Mouse (Mus musculus): Measurements from ENCODE around the gene Fzd7.
"Not testable (repeated sequence)": the region's sequence is repeated elsewhere in the genome, so short reads cannot be mapped to it uniquely, and the experiment has no call there.

Fzd7 gene

DNA sequence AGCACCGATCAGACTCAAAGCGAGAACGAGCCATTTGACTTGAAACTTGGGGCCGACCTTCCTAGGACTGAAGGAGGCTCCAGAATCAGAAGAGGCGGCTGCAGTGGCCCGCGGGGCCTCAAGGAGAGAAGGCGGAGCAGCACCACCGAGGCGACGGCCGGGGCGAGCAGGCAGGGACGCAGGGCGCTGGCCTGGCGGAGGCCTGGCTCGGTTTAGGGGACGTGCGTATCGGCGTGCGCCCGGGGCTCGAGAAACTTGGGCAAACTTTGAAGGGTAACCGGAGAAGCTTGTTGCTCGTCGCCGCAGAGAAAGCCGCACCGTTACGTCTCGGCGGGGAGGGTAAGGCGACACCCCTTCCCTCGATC is at the start of gene Fzd7:
Gene Fzd7, plus strand, starts transcription at position 94 of the 365 bp plus-strand sequence.
- in situ Hi-C loops (cut with MseI, MboI): no loop called here

DNA sequence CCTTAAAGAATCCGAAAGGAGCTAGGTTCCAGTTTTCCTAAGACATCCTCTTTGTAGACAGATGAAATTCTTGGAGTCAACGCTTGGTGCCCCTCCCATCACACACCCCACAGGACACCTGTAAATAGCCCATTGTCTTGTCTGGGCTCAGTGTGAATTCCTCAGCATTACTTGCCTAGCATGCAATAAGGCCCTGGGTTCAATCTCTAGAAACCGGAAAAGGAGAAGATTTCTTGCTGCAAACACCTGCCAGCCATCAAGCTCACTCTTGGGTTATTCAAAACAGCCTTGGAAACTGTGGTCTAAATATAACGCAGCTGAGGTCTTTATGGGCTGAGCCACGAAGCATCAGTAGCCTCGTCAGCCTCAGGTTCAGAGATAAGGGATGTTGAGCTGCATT is 48.9 kb upstream of the Fzd7 start:
- in situ Hi-C loops (cut with MseI, MboI): no loop called here

DNA sequence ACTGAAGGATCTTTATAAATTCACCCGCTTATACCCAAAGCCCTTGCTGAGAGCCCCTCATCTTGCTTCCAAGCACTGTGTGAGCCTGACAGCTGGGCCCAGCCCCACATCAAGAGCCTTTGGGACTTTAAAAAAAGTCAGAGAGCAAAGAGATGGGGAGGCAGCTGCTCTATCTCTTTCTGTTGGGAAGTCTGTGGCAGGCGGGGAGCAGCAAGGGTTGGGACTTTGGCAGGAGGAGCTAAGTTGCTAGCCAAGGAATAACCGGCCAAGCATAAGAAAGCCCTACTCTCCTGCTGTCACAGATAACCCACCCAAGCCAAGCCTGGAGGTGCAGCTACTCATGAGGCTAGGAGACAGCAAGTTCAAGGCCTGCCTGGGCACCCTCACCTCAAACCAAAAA is 48.2 kb upstream of the Fzd7 start:
- in situ Hi-C loops (cut with MseI, MboI): no loop called here

DNA sequence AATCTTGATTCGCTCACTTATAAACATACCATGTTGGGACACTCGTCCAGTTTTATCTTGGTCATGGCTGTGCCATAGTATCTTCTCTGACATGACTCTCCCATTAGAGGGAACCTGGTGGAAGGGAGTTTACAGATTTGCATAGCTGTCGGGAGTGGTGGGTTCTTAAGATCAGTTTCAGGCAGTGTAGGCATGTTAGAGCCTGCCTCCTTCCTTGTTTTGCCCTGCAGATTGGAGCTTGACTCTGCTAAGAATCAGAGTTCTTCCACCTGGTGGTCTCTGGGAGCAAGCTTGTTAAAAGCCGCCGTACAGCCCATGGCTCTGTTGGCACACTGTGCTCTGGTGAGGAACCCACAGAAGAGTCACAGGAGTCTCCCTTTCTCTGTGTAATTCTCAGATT is 47.0 kb upstream of the Fzd7 start:
- in situ Hi-C loops (cut with MseI, MboI): no loop called here

DNA sequence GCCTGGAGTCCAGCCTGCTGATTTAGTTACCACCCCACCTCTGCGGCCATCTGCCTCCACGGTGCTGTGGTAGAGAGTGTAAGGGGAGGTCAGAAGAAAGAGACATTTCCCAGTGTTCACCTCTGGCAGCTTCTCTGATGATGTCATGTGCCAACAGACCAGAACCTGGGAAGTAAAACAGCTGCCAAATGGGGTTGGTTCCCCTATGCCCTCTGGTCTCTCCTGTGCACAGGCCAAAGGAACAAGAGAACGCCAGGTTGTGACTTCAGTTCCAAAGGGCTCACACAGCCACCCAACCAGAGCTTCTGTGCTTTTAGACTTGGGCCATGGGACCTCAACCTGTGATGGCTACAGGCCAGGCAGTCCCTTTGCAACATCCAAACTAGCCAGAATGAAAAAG is 45.9 kb upstream of the Fzd7 start:
- in situ Hi-C loops (cut with MseI, MboI): no loop called here

DNA sequence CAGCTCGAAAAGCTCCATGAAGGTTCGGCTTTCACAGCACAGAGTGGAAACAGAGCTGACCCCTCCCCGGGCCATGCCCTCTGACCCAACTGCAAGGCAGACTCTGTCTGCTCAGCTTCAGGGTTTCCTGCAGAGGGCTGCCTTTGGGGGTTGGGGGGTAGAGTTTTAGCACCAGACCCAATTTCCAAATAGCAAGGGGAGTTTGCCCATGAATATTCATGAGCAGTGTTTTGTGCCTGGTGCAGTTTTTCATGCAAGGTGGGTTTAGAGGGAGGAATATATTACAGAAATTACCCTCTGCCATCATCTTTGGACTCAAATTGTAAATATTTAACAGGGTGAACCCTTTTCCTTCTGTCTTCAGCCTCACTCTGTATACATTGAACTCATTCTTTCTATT is 44.3 kb upstream of the Fzd7 start:
- in situ Hi-C loops (cut with MseI, MboI): no loop called here

DNA sequence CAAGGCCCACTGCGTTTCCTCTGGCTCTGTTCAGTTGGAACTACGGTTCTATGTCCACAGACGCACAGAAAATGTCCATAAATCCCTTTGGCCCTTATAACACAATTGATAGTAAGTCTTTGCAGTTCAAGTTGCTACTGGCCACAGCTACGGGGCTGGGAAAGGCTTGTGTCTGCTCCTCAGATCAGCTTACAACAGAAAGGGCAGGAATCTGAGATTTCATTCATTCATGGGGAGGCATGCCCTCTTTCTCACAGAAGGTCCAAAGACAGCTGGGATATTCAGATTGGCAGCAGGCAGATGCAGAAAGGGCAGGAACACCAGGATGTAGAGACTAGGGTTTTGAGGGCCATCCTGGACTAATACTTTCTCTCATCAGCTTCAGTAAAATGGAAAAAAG is 43.9 kb upstream of the Fzd7 start:
- in situ Hi-C loops (cut with MseI, MboI): no loop called here

DNA sequence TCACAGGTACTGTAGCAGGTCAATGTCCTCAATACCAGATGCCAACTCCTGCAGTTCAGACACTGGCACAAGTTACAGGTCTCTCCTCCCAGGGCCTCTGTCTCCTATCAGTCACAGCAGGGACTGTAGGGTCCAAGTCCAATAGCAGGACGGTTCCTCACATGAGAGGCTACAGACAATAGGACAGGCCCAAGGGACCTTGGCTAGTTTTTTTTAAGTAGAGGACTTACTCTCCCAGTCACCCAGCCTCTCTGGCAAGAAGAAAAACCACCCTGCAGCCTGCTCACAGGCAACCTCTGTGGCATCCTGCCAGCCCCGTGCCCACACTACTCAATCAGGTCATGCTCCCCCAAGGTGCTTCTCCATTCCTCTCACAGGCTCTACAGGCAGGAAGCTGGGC is 43.0 kb upstream of the Fzd7 start:
- in situ Hi-C loops (cut with MseI, MboI): no loop called here

DNA sequence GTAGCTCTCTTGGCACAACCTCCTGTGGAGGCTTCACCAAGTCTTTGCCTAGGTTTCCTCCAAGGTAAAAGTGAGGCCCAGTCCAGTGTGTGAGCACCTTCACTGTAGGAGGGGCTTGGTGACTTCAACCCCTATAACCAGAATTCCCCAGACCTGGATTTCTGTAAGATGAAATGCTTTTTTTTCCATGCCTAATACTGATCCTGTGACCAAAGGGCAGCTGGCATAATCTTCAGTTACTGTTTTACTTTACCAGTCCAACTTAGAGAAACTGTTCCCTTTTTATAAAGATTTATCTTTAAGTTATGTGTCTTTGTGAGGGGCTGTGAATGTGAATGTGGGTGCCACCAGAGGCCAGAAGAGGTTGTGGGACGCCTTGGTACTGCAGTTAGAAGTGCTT is 42.3 kb upstream of the Fzd7 start:
- in situ Hi-C loops (cut with MseI, MboI): no loop called here

DNA sequence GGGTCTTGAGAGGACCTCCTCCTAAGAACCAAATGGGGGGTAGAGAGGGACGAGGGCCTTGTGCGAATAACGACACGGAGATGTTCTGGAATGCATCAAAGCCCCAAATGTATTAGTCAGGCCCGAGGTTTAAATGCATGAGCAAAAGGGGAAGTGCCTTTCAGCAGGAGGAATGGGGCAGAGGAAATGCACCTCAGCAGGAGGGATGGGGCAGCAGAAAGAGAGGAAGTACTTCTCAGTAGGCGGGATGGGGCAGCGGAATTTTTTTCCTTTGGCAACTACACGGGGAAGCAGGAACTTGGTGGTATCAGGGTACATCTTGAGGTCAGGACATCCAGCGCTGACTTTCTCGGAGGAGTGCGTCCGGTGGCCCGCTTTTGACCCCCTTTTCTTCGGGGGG is 39.5 kb upstream of the Fzd7 start:
- in situ Hi-C loops (cut with MseI, MboI): not testable (repeated sequence)

DNA sequence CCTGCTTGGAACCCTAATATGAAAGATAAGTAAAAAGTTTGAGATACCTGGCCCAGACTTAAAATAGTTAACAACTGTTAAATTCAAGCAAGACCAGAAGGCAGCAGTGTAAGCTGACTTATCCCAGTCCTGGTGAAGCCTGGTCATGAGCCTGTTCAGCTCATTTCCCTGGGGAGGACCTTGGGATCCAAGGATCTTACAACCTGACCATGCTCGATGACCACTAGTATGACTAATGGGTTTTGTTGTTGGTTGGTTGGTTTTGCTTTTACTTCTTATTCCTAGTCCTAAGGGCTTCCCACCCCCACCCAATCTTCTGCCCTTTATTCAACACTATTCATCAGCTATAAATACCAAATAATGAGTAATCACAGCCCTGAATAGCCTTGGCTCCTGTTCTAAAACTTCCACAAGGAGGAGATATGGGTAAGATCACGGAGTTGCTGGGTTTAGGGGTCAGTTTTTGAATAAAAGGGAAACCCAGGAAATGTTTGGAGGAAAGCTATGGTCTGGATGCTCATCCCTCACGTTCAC is 38.0 kb upstream of the Fzd7 start:
- in situ Hi-C loops (cut with MseI, MboI): no loop called here

DNA sequence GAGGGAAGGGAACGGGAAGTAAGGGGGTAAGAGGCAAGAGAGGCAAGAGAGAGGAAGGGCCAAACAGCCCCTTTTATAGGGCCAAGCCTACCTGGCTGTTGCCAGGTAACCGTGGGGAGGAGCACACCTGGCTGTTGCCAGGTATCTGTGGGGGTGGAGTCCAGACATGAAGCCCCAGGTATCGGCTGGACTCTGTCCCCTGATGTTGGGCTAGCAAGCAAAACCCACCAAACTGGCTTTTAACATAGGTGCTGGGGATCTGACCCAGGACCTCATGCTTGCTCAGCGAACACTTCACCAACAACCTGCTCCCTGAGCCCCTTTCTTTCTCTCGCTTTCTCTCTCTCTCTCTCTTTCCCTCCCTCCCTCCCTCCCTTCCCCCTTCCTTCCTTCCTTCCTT is 37.0 kb upstream of the Fzd7 start:
- in situ Hi-C loops (cut with MseI, MboI): no loop called here

DNA sequence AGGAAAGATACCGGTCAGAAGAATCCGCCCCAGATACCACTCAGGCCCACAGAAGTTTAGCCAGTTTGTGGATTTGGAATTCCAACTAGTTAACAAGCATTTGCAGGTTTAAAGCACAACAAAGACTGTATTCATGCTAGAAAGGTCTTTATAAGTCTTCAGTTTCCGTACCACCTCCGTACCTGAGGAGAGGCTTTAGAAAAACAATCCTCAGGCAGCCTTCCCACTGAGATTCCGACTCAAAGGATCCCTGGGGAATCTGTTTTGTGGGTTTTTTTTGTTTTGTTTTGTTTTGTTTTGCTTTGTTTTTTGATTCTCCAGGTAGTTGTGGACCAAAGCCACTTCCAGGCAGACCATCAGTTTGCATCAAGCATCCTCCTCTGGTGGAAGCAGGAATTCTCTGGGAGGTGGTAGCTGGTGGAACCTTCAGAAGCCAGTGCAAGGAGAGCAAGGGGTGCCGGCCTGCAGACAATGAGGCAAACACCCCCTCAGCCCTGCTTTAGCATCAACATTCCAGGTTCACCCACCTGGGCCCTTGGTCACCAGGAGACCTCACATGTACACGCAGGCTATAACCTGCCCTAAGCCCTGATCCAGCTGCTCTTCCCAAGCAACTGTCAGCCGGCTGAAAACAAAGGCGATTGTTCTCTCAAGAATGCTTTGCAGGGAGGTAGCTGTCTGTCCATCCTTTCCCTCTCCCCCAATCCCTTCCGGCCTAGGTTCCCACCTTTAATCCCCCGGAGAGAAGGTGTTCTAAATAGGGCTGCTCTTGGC is 33.5 kb upstream of the Fzd7 start:
- in situ Hi-C loops (cut with MseI, MboI): no loop called here

DNA sequence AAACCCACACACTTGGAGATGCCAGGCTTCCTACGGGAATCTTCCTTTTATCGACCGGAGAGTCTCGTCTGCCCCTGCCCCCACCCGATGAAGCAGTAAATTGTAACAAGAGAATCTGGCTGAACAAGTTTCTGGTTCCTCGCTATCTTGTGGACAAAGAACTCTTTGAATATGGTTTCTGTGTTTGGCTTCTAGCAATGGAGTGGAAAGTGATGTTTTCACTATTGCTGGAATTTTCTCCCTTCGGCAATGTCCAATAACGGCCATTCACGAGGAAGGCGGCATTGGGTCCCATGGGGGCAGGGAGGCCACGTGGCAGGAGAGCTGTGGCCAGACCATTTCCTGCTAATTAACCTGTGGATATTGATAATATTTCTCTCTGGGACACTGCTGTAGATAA is 32.8 kb upstream of the Fzd7 start:
- in situ Hi-C loops (cut with MseI, MboI): no loop called here

DNA sequence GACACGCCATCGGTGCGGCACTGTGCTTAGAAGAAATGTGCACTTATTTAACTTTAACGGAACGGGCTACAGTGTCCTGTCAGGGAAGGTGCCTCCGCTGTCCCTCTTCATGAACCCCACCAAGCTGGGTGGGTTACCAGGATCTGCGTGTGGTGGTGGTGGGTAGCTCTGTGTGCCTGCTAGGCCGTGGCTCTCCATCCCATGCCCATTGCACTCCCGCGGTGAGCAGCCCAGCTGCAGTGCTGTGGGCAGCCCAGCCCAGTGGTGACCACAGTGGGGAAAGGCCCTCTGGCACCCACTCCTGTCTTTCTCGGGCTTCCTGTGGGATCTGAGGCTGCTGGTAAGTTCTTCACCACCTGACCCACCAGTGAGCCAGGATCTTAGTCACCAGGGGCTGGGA is 31.3 kb upstream of the Fzd7 start:
- in situ Hi-C loops (cut with MseI, MboI): no loop called here

DNA sequence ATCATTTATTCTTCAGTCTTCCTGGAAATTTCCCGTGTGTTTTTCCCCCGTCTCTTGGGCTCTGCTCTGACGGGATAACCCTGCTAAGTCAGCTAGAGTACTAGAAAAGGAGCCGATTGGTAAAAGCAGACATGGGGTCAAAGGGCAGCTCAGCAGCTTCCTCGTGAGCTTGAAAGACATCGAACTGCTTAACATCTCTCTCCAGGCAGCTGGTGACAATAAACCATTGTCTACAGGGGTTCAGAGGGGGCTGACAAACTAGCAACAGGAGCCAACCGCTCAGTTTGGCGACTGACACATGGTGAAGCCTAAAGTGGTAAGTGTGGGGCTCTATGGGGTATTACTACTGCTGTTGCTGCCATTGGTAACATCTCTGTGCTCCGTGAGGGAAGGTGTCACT is 30.6 kb upstream of the Fzd7 start:
- in situ Hi-C loops (cut with MseI, MboI): no loop called here

DNA sequence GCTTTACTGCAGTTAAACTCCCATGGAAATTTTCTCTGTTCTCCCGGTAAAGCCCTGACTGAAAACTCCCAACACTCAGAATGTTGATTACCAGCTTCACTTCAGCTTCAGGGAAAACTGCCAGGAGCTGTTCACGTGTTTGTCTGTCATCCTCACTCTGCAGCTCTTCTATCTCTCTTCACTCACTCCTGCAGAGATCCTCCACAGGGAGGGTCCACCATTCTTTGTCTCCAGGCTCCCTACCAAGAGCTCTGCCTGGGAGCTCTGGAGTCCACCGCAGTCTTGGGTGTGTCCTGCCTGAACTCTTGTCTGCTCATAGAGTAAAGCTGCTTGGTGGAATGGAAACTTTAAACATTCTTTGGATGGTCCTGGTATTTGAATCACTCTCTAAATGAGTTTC is 25.4 kb upstream of the Fzd7 start:
- in situ Hi-C loops (cut with MseI, MboI): no loop called here

DNA sequence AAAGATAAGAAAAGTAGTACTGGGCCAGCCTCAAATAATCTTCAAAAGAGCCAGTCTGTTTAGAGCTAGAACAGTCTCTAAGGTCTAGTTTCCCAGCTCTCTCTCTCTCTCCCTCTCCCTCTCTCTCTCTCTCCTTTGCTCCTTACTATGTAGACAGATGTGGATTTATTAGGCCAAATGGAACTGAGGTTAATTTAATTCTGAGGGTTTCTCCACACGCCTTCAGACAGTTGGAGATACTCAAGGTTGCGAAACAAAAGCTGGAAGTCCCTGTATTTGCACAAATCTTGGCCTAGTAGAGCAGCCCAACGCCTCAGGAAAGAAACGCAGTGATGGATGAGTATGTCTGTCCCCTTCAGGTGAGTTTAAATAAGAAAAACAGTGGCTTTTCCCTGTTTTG is 24.4 kb upstream of the Fzd7 start:
- in situ Hi-C loops (cut with MseI, MboI): no loop called here

DNA sequence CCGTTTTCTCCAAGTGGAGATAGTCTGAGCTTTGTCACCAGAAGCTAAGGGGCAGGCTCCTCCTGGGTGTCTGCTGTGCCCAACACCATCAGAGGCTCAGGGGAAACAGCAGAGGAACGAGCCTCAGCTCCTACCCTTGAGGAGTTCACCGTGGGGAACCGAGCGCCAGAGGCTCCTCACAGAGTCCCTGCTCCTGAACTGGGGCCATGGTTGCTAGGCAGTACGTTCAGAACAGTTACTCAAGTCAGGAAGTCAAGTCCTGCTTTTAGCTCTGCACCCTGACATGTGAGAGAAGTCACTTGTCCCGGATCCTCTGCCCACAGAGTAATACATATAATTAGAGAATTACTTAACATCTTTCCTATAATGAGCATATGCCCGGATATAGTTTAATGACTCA is 23.3 kb upstream of the Fzd7 start:
- in situ Hi-C loops (cut with MseI, MboI): no loop called here

DNA sequence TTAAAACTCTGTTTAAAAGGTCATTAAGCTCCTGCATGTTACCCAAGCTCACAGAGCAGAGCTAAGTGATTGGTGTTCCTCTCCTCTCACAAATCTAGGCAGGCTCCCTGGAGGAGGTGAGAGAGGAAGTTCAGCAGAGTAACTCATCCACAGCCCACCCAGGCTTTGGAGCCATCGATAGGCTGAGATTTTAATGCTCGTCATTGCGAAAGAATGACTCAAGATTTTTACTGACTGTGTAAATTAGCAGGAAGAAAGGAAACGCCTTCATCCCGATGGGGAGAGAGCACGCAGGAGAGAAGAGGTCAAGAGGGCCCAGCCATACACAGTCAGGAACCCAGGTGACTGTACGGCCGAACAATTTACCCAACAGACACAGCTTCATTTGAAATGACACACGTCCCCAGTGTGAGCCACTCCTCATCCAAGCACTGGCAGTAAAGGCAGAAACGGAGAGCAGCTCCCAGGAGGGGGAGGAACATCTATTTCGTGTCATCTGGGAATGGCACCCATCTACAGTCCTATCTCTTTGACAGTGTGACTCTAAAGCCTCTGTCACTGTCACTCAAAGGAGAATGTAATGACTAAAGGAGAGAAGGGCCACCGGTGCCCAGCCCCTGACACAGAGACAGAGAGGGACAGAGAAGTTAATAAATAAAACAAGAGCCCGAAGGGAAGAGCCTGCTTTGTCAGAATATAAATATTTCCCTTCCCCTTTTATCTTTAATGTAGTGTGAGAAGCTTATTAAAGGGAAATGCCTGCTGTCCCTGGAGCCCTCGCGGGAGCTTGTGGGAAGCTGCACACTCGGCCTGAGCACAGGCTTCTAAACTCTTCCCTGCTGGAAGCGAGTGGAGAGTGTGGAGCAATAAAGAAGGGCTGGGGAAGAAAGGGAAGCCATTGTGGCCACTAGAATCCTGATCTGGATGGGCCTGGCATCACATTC is 17.3 kb upstream of the Fzd7 start:
- in situ Hi-C loops (cut with MseI, MboI): no loop called here

DNA sequence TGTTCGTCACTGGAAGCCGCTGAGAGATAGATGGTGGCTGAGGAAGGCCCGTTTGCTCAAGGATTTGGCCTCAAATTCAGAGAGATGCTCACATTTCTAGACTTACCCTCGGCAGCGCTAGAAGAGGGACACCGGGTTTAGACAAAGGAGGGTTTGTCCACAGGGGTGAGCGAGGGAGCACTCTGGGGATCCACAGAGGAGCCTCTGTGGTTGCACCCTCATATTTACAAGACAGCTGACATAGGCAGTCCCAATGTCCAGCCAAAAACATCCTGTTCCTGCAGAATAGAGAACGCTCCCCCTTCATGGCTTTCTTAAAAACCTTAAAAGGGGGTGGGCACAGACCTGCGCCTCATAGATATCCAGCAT is 16.6 kb upstream of the Fzd7 start:
- in situ Hi-C loops (cut with MseI, MboI): no loop called here

DNA sequence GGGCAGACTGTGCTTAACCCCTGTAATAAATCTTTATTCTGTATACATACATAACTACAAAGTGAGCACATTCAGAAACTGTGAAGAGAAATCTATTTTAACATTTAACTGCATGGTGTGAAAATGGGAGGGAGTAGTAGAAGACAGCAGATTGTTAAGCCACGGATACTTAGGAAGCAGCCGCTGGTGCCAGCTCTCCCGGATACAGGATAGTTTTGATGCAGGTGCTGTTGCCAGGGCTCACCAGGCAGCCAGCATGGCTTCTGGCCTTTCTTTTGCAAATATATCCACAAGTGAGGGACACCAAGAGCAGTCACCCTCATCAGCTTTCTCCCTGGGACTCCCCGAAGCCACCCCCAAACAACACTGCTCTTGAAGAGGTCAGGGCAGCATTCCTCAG is 13.1 kb upstream of the Fzd7 start:
- in situ Hi-C loops (cut with MseI, MboI): no loop called here

DNA sequence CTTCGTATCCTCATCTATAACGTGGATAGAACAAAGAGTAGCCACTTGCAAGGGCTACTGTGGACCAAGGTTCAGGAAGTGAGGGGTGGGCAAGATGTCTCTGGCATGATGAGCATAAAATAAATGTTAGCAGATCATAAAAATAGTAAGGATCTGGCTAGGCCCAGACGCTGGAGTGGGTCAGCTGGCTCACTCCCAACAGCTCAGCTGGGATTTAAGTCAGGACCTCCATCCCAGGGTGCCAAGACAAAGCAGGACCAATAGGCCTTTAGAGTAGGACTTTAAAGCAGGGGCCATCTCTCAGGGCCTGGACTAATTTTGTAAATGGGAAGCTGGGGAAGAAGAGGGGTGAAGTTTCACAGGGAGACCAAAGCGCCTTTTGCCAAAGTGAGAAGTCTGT is 11.5 kb upstream of the Fzd7 start:
- in situ Hi-C loops (cut with MseI, MboI): no loop called here

Measured in mouse trophoblast stem cell (cell line).